Mouse (Mus musculus) liver (tissue): ENCODE measurements around the gene Dio2.
A peak's percentile ranks its signal among the peaks of the same experiment; 100 is the strongest.

Experiments used
- DNase-seq: peaks from one replicate; pipeline ENCODE4 v3.0.0-alpha.2; 2020; ENCODE audit warnings: mixed read lengths

Gene Dio2

DNA sequence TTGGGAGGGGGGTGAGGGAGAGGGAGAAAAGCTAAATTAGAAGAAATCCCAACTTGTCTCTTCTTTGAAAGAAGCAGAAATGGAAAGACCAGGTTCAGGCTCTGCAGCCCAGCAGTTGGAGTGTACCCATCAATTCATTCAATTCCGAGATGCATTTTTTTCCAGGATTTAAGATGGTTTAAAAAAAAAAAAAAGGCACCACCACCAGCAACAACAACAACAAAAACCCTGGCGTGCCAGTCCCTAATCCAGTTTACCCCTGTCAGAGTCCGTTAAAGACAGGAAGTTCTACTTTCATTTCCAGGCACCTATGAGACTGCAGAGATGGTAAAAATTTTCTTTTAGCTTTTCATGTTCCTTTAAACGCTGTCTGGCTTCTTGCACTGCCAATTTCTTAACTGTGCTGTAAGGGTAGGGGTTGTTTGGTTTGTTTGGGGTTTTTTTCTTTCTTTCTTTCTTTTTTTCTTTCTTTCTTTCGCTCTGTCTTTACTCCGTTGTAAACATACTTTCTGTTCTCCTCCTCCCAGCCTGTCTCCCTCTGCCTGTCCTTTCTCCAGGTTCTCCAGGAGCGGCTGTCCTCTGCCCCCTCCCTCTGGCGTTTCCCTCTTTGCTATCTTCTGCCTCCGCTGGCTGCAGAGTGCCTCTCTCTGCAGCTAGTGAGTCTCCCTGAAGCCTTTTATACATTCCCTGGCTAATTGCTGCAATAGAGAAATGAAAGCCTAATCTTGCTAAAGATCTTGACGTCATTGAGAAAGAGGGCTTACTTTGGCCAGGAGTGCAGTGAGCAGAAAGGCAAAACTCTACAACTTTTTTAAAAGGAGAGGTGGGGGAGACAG lies at the start of gene Dio2:
Gene Dio2, minus strand, starts transcription at position 51 of the 836 bp plus-strand sequence.
- DNase-seq: no peak

DNA sequence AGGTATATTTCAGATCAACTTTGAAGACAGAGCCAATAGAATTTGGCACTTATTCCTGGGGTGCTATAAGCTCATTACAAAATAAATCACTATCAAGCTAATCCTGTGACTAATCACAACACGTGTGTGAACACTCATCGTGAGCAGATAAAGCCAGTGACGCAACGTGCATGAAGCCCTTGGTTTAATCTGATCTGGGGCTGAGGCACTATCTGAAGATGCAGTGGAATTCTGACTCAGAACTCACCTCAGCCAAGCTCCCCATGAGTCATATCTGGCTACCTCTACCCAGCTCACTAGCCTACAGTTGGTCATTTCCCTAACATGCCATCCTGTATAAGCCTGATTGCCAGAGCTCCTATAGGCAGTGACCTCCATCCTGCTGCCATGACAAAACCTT lies 43.2 kb upstream of the Dio2 start:
- no peak for DNase-seq

DNA sequence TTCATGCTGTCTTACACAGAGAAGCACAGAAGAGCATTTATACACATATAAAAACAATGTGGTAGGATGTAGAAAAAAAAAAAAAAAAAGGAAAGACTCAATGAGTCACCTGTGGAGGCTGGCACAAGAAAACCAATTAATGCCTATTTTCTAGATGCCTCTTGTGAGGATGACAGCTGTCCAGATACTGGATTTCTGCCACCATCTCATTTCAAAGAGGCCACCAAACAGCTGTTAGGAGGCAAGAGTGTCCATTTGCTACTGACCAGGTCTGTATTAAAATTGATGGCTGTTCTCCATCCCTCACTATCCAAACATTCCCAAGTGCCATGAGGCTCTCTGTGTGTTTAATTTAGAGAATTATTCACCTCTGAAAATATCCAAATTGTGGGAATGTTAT lies 6.5 kb upstream of the Dio2 start:
- no peak for DNase-seq

DNA sequence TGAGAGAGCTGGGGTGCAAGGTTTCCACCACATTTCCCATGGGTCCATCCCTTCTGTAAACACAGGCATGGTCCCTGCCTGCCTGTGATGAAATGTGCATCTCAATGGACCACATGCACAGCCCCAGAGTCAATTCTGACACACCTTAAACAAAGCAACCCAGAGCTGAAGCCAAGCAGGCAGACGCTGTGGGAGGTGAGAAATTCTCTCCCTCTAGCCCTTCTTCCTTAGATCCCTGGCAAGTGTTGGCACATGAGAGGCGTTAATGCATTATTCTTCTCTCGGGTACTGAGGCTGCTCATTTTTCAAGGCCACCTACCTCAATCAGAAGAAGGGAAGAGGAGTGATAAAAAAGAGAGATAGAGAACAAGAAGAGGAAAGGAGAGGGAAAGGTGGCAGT lies 5.4 kb upstream of the Dio2 start:
- no peak for DNase-seq

DNA sequence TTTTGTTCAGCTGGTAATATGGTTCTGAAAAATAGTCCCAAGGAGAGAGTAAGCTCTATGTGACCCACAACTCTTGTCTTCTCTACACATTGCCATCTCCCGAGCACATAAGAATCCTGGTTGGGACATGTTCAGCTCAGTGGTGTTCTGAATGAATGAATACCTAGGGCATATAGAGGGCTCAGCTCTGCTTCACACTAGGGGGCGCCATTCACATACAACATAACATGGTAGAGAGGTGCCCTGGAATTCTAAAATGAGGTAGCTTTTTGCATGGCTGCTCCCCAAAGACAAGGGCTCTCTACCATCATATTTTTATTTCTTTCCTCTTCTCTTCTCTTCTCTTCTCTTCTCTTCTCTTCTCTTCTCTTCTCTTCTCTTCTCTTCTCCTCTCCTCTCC lies 2.2 kb upstream of the Dio2 start:
- DNase-seq: peak; percentile 46

DNA sequence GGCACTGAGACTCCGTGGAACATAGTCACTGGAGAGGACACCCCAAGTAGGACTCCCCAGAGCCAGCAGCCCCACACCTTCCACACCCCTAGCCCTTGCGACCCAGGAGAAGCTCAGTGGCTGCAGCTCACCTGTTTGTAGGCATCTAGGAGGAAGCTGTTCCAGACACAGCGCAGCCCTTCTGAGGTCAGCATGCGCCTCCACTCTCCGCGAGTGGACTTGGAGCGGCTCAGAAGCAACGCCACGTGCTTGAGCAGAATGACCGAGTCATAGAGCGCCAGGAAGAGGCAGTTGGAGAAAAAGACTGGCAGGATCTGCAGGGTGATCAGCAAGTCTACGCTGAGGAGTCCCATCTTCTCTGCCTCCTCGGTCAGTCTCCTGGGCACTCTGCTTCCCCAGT lies 306 bp downstream of the Dio2 start:
- no peak for DNase-seq

DNA sequence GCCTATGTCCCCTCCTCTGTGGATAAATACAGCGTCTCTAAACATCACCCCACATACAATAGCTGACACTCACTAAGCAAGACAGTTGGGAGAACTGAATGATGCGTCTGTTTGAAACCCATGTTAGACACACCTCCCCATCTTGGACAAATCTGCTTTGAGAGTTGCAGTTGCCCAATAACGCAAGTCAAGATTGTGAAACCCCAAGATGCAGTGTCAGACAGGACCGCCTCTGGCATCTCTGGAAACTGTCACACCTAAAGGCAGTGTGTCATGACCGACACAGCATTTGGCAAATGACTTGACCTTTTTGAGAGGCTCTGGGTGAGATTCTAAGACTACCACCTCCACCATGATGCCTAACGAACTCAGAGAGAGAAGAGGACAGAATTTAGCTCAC lies 2.8 kb downstream of the Dio2 start:
- no peak for DNase-seq

DNA sequence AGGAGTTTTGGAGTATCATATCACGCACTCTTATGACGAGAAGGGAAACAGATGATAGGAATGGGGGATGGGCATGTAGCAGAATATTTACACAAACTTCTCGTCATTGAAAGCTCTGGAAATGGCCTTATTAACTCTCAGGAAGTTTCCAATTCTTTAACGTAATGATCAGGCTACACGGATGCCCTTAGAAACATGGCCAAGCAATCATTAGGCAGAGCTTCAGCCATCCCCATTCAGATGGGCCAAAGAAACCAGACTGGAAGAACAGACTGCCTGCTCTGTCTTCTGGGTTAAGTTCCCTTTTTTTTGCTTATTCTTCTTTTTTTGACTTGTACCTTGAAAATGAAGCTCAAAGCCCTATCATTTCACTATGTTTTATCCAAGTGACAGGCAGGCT lies 3.7 kb downstream of the Dio2 start:
- no peak for DNase-seq

DNA sequence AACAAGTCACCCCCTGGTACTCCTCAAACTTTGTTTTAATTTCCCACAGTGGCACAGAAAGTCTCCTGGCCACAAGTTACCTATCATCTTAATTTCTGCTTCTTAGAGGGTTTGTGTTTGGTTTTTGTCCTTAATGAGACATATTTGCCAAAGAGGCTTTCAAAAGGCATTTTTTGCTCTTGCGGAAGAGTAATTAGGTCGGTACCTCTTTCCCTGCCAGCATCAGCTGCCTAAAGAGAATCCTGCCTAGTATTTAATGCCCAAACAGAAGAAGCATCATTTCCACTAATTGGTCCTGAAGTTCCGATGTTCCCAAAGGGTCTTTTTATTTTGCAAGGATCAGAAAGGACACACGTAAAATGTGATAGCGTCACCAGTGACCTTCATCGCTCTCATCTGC lies 4.5 kb downstream of the Dio2 start:
- no peak for DNase-seq

DNA sequence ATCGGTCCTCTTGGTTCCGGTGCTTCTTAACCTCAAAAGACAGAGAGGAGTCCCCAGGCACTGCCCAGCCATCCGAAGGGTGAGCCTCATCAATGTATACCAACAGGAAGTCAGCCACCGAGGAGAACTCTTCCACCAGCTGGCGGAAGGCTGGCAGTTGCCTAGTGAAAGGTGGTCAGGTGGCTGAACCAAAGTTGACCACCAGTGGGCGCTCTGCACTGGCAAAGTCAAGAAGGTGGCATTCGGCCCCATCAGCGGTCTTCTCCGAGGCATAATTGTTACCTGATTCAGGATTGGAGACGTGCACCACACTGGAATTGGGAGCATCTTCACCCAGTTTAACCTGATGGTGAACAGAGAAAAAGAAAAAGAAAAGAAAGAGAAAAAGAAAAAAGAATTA lies 8.6 kb downstream of the Dio2 start:
- peak; percentile 45 for DNase-seq

DNA sequence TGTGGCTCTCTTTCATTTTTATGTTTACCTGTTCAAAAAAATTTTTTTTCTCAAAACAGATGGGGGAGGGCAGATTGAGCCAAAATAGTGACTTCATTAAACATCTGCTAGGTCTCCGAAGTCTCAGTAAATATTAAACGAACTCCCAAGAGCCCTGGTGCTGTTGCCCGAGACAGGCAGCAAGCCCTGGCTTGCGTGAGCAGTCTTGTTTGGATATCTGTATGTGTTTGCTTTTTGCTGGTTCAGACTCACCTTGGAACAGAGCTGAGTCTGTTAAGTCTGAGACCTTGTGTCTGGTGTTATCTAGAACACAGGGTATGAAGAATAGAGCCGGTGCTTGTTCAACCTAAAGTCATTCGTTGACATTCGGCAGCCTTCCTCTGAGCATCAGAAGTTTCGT lies 13.1 kb downstream of the Dio2 start:
- no peak for DNase-seq

DNA sequence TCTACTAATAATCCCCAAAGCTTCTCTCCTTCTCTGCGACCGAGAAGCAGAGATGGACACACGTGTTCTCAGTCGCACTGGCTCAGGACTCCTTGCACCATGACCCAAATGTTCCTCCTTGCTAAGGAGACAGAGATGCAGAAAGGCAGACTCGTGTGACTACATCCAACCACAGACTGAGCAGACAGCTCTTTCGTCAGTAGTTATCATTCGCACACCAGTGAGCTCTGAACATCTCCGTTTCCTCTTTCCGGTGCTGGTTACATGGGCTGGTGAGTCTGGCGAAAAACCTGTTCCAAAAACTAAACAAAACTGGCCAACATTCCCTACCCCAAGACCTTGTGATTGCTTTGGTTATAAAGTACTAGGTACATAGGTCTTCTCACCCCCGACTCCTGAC lies 13.6 kb downstream of the Dio2 start:
- no peak for DNase-seq

DNA sequence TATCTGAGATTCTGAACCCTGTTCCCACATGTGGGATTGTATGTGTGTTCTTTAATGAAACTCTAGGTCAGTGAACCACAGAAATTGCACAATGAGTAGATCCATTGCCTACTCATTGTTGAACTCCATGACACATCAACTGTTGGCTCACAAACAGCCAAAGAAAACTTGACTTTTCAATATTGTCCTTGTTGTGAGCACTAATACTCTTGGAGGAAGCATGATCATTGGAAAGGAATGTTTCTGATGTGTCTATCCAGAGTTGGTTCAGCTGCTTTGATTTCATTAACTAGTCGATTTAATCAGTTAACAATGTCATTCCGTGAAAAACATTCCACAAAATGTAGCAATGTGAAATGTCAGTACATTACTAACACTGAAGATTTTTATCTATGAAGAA lies 44.1 kb downstream of the Dio2 start:
- no peak for DNase-seq
